Mouse (Mus musculus) thymus, adult 2 months (tissue): Measurements from ENCODE around the gene Parp11.

Experiments used
- CTCF ChIP-seq: fragments of 200-500 bp; IDR thresholded peaks from 2 replicates; pipeline ENCODE4 v1.5.1; 2012; ENCODE audit warnings: mild to moderate bottlenecking, control low read depth, low read length, moderate library complexity, borderline replicate concordance; ENCODE audit not compliant: control insufficient read depth, poor library complexity, insufficient read depth; ENCODE audit errors: extremely low read depth
- POLR2A ChIP-seq: fragments of 200-500 bp; IDR thresholded peaks from 2 replicates; pipeline ENCODE4 v1.6.1; 2012; ENCODE audit warnings: mild to moderate bottlenecking, low read length, control low read depth, moderate library complexity; ENCODE audit not compliant: control insufficient read depth, poor library complexity, insufficient read depth; ENCODE audit errors: extremely low read depth

GRCm38 (mm10) chr6:127464523-127464922 is 17.9 kb downstream of the Parp11 start:
- TF ChIP-seq POLR2A: no peak
- TF ChIP-seq CTCF: no peak
